10 mouse cellular contexts compared by ENCODE assay signal in genomic region chr8:110218511-110218910, GRCm38 (mm10). TPM values are rescaled to one million over a fixed set of nuclear protein-coding genes. Genes with fewer than 3 reads are reported as not detected.
DNase-seq lines count a peak whose midpoint lies in the region; ATAC-seq and TF ChIP-seq lines count a peak whose summit lies in the region.
"Had no signal": no experiment of that assay in that cellular context is flagged by ENCODE, and none has a peak within 500 bp of the region (broad histone marks: within the 10 kb centered on the region; RNA-seq: fewer than 3 reads in every experiment).

No protein-coding gene starts in this region.

- no peak for TF ChIP-seq POLR2A in bone marrow macrophage, adult 2 months (IDR thresholded peaks at IDR 0.05; ENCODE audit: borderline replicate concordance, low read depth, low read length)

- no peak for DNase-seq in heart, adult 18-20 months
- no peak for DNase-seq in midbrain, embryonic 14.5 days
- DNase-seq in adrenal gland, postnatal 10 days = no peak
- DNase-seq in gastrocnemius, postnatal 4 days (ENCODE audit: low spot score in 2 of 2) = no peak
- no peak for DNase-seq in ovary, postnatal 14 days (ENCODE audit: low spot score)
- DNase-seq: cerebellum, adult 9-11 months had no signal

- H3K4me1 ChIP-seq in heart, embryonic 12.5 days (replicated peaks) = peaks cover 5% of the 10 kb centered on the region
- H3K4me1 ChIP-seq in bone marrow macrophage, adult 2 months (ENCODE audit: control insufficient read depth, insufficient read depth, low read length) = peaks cover 4% of the 10 kb centered on the region; the same call in 1 of the 2 replicates
- H3K4me1 ChIP-seq in hindbrain, embryonic 16.5 days (ENCODE audit: control insufficient read depth, insufficient read depth, low read depth, low read length) = peaks cover 12% of the 10 kb centered on the region
- H3K4me1 ChIP-seq in midbrain, embryonic 14.5 days (ENCODE audit: control insufficient read depth, insufficient read depth, low read length) = peaks cover 19% of the 10 kb centered on the region

- H3K27me3 ChIP-seq in heart, embryonic 12.5 days (replicated peaks) = no peaks in the 10 kb centered on the region
- no peaks in the 10 kb centered on the region for H3K27me3 ChIP-seq in hindbrain, embryonic 16.5 days (replicated peaks; ENCODE audit: control insufficient read depth, insufficient read depth, low read length)
- H3K27me3 ChIP-seq in midbrain, embryonic 14.5 days (ENCODE audit: control insufficient read depth, insufficient read depth, low read length) = no peaks in the 10 kb centered on the region

- peaks cover 29% of the 10 kb centered on the region for H3K36me3 ChIP-seq in heart, embryonic 12.5 days
- H3K36me3 ChIP-seq in hindbrain, embryonic 16.5 days (ENCODE audit: control insufficient read depth, insufficient read depth, low read length) = peaks cover 23% of the 10 kb centered on the region
- peaks cover 27% of the 10 kb centered on the region for H3K36me3 ChIP-seq in midbrain, embryonic 14.5 days (ENCODE audit: control insufficient read depth, insufficient read depth, low read length)

- TF ChIP-seq CTCF in bone marrow macrophage, adult 2 months (IDR thresholded peaks at IDR 0.05; ENCODE audit: low read depth, low read length) = no peak

- H3K4me2 ChIP-seq in heart, embryonic 12.5 days = peak overlapping the region; percentile 72
- H3K4me2 ChIP-seq in hindbrain, embryonic 16.5 days (ENCODE audit: low read length) = peak overlapping the region; percentile 70
- peak overlapping the region; percentile 69 for H3K4me2 ChIP-seq in midbrain, embryonic 14.5 days (ENCODE audit: low read length)

- 62% methylated on average over 5 of the region's 5 CpGs for WGBS in heart, embryonic 12.5 days
- WGBS in hindbrain, embryonic 16.5 days = 70% methylated on average over 5 of the region's 5 CpGs
- WGBS in midbrain, embryonic 14.5 days = 74% methylated on average over 5 of the region's 5 CpGs

- H3K27ac ChIP-seq in heart, embryonic 12.5 days (ENCODE audit: poor library complexity, severe bottlenecking) = no peak overlapping the region
- H3K27ac ChIP-seq in bone marrow macrophage, adult 2 months (ENCODE audit: insufficient read depth, low read depth, low read length) = no peak overlapping the region
- no peak overlapping the region for H3K27ac ChIP-seq in hindbrain, embryonic 16.5 days (ENCODE audit: low read depth, low read length)
- H3K27ac ChIP-seq in midbrain, embryonic 14.5 days (replicated peaks; ENCODE audit: low read depth, low read length) = no peak overlapping the region

- no peaks in the 10 kb centered on the region for H3K9me3 ChIP-seq in heart, embryonic 12.5 days (replicated peaks)
- H3K9me3 ChIP-seq in hindbrain, embryonic 16.5 days (ENCODE audit: control insufficient read depth, low read length) = no peaks in the 10 kb centered on the region
- H3K9me3 ChIP-seq in midbrain, embryonic 14.5 days (ENCODE audit: control insufficient read depth, low read length) = no peaks in the 10 kb centered on the region

- H3K4me3 ChIP-seq in heart, embryonic 12.5 days = peak overlapping the region; percentile 61
- peak overlapping the region; percentile 78 for H3K4me3 ChIP-seq in bone marrow macrophage, adult 2 months (ENCODE audit: insufficient read depth, low read length)
- peak overlapping the region; percentile 54 for H3K4me3 ChIP-seq in hindbrain, embryonic 16.5 days (ENCODE audit: low read length)
- peak overlapping the region; percentile 53 for H3K4me3 ChIP-seq in midbrain, embryonic 14.5 days (replicated peaks; ENCODE audit: low read depth, low read length)

- no peak overlapping the region for H3K9ac ChIP-seq in heart, embryonic 12.5 days
- no peak overlapping the region for H3K9ac ChIP-seq in hindbrain, embryonic 16.5 days (ENCODE audit: low read depth, low read length)
- H3K9ac ChIP-seq in midbrain, embryonic 14.5 days (replicated peaks; ENCODE audit: low read length) = peak overlapping the region; percentile 54

- ATAC-seq in heart, embryonic 12.5 days (ENCODE audit: insufficient number of reproducible peaks, low FRiP score) = no peak
- no peak for ATAC-seq in hindbrain, embryonic 16.5 days
- no peak for ATAC-seq in midbrain, embryonic 14.5 days (ENCODE audit: low FRiP score, low TSS enrichment)

RNA-seq across cellular contexts. Expression of gene Cmtr2, which starts 3.0 kb away (rescaled TPM):
- 6.4 and 6.7 TPM in 2 replicates for polyA plus RNA-seq in heart, embryonic 12.5 days (2016; fragmentation: Nextera tagmentation; extraction: Ambion mirVana)
- 1 to 10 TPM; 2.4 to 3.3 TPM for total RNA-seq in heart, adult 18-20 months (2021)
- polyA plus RNA-seq in bone marrow macrophage, adult 2 months (2012; ENCODE audit: insufficient read depth, insufficient read length, missing spikeins) = 5.1 and 5.2 TPM in 2 replicates
- 8.8 and 10.4 TPM in 2 replicates for polyA plus RNA-seq in hindbrain, embryonic 16.5 days (2015; fragmentation: Nextera tagmentation; extraction: Ambion mirVana)
- 10.2 and 14.7 TPM in 2 replicates for polyA plus RNA-seq in midbrain, embryonic 14.5 days (2014; fragmentation: Nextera tagmentation; extraction: Ambion mirVana)
- 1 to 10 TPM; 6.5 to 7.8 TPM for total RNA-seq in adrenal gland, postnatal 10 days (2021)
- total RNA-seq in gastrocnemius, postnatal 4 days (2021) = 1 to 10 TPM; 4.3 to 5.6 TPM

RNA-seq across cellular contexts. Expression of gene Hydin, which starts 48.3 kb away (rescaled TPM):
- polyA plus RNA-seq in heart, embryonic 12.5 days (2016; fragmentation: Nextera tagmentation; extraction: Ambion mirVana) = 0.28 and 0.29 TPM in 2 replicates
- under 1 TPM; 0.07 to 0.36 TPM for total RNA-seq in heart, adult 18-20 months (2021)
- polyA plus RNA-seq in bone marrow macrophage, adult 2 months (2012; ENCODE audit: insufficient read depth, insufficient read length, missing spikeins) = 0.27 and 0.32 TPM in 2 replicates
- 0.41 and 0.60 TPM in 2 replicates for polyA plus RNA-seq in hindbrain, embryonic 16.5 days (2015; fragmentation: Nextera tagmentation; extraction: Ambion mirVana)
- 0.07 and 0.14 TPM in 2 replicates for polyA plus RNA-seq in midbrain, embryonic 14.5 days (2014; fragmentation: Nextera tagmentation; extraction: Ambion mirVana)
- total RNA-seq in adrenal gland, postnatal 10 days (2021) = under 1 TPM; 0.06 TPM
- total RNA-seq in gastrocnemius, postnatal 4 days (2021) = under 1 TPM; 0.41 to 0.44 TPM
- polyA plus RNA-seq: small intestine, adult 2 months had no signal

RNA-seq across cellular contexts. Expression of gene Calb2, which starts 50.5 kb away (rescaled TPM):
- polyA plus RNA-seq in heart, embryonic 12.5 days (2016; fragmentation: Nextera tagmentation; extraction: Ambion mirVana) = 1.7 and 1.8 TPM in 2 replicates
- total RNA-seq in heart, adult 18-20 months (2021) = not detected
- not detected in 2 replicates for polyA plus RNA-seq in bone marrow macrophage, adult 2 months (2012; ENCODE audit: insufficient read depth, insufficient read length, missing spikeins)
- polyA plus RNA-seq in hindbrain, embryonic 16.5 days (2015; fragmentation: Nextera tagmentation; extraction: Ambion mirVana) = 117 and 144 TPM in 2 replicates
- 97.2 and 120 TPM in 2 replicates for polyA plus RNA-seq in midbrain, embryonic 14.5 days (2014; fragmentation: Nextera tagmentation; extraction: Ambion mirVana)
- total RNA-seq in adrenal gland, postnatal 10 days (2021) = under 1 TPM; 0.21 to 0.24 TPM
- total RNA-seq in gastrocnemius, postnatal 4 days (2021) = under 1 TPM; 0.32 to 0.62 TPM

Comparison
In these comparisons a context has a peak if more than half of its experiments do, and no peak if none do; other contexts are left out.
1. RNA of gene Calb2, which starts 50.5 kb away (polyA plus RNA-seq): 117 to 144 TPM in hindbrain, embryonic 16.5 days and 97.2 to 120 TPM in midbrain, embryonic 14.5 days; 1.7 to 1.8 TPM in heart, embryonic 12.5 days and not detected in bone marrow macrophage, adult 2 months; every median in the first group is over 10 times any median in the second.
2. Peak in every context shown above with its lines, with median percentiles within 50 percentile points of each other: H3K4me2 ChIP-seq and H3K4me3 ChIP-seq.